Mouse (Mus musculus): Measurements from ENCODE around the gene Lcp2. TPM values are rescaled to one million over a fixed set of nuclear protein-coding genes. Genes with fewer than 3 reads are reported as not detected.

Lcp2 gene
- total and polyA plus RNA-seq, 3 experiments: 55.7 to 70.0 (median 66.4) TPM

DNA sequence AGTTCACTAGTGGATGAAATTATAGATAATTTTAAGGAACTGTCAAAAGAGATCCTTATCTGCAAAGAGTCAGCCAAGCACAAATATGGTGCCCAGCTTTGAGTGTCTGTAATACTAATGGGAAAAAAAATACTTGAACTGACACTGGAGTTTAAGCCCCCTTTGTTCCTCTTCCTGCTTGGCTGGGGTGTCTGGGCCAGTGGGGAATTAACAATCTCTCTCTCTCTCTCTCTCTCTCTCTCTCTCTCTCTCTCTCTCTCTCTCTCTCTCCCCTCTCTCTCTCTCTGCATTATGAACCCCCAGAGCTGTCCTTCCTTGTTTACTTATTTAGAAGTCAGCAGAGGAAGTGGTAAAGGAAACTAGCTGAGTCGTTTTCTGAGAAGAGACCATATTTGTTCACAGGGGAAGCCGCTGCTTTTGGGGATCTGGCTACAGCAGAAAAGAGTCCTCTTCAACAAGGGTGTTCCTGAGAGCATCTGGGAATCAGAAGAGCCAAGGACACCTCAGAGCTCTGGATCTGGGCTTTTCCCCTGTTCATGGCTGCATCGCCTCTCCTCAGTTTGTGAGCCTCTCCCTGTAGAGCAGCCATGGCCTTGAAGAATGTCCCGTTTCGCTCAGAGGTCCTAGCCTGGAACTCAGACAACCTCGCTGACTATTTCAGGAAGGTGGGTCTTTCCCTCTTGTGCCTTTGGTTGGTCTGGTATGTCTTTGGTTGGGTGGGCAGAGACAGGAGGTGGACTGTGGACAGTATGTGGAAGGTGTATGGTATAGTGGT, at the start of gene Lcp2 (continued):
- TF ChIP-seq ZC3H11A (IDR thresholded peaks at IDR 0.05; ENCODE audit: low read depth, low read length) (no peak), TAL1 (IDR thresholded peaks at IDR 0.05; ENCODE audit: low read length) (no peak), TCF12 (IDR thresholded peaks at IDR 0.05; ENCODE audit: low read depth, low read length) (no peak; the same call in 1 of the 2 replicates), JUND (IDR thresholded peaks at IDR 0.05; ENCODE audit: low read depth, low read length) (peak; percentile 99)

DNA sequence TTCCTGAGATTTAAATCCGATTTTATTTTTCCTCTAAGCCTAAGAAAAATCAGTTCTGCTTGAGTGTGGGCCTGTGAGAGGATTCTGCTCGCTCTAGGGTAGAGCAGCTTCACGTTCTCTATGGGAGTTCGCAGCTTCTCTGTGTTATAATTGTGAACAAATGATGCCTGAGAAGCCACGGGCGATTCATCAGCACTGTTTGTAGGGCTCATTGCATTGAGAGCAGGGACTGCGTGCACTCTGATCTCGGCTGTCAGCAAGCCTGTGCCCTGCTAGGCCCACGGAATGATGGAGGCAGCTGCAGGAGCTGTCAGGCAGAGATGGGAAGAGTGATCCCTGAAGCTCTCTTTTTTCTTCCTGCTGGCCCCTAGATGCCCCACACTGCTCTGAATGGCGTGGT, 48.5 kb upstream of the Lcp2 start:
- no peaks in the 10 kb centered on the region for H3K9me3 ChIP-seq (replicated peaks; ENCODE audit: insufficient read depth, low read length)
- TF ChIP-seq GATA1 (IDR thresholded peaks at IDR 0.05; ENCODE audit: low read depth, low read length): no peak
- no peak for TF ChIP-seq TBP (IDR thresholded peaks at IDR 0.05; ENCODE audit: low read depth, low read length)
- TF ChIP-seq MXI1 (IDR thresholded peaks at IDR 0.05; ENCODE audit: low read depth, low read length): no peak
- TF ChIP-seq KAT2A (conservative IDR thresholded peaks at IDR 0.05; ENCODE audit: low read depth, low read length): no peak
- H3K9ac ChIP-seq (ENCODE audit: control insufficient read depth, low read depth, low read length, poor library complexity, severe bottlenecking): no peak overlapping the region
- peaks cover 0 to 13% of the 10 kb centered on the region in 2 experiments; a peak in 2 of 4 replicates for H3K36me3 ChIP-seq (ENCODE audit: control insufficient read depth in 1 of 2, insufficient read depth in 2 of 2, low read length in 2 of 2)
- DNase-seq (ENCODE audit: low read depth, low spot score): no peak
- no peak overlapping the region for H3K27ac ChIP-seq (ENCODE audit: control insufficient read depth, low read depth, low read length)
- H3K4me3 ChIP-seq (ENCODE audit: control insufficient read depth in 1 of 2, insufficient read depth in 1 of 2, low read depth in 2 of 2, low read length in 2 of 2): no peak overlapping the region
- no peaks in the 10 kb centered on the region for H3K79me2 ChIP-seq (ENCODE audit: control insufficient read depth, insufficient read depth, low read length, poor library complexity)
- no peaks in the 10 kb centered on the region for H3K27me3 ChIP-seq (ENCODE audit: control insufficient read depth in 1 of 2, insufficient read depth in 2 of 2, low read length in 2 of 2)
- peaks cover 7 to 15% of the 10 kb centered on the region in 2 experiments for H3K4me1 ChIP-seq (ENCODE audit: control insufficient read depth in 1 of 2, insufficient read depth in 2 of 2, low read length in 2 of 2)

DNA sequence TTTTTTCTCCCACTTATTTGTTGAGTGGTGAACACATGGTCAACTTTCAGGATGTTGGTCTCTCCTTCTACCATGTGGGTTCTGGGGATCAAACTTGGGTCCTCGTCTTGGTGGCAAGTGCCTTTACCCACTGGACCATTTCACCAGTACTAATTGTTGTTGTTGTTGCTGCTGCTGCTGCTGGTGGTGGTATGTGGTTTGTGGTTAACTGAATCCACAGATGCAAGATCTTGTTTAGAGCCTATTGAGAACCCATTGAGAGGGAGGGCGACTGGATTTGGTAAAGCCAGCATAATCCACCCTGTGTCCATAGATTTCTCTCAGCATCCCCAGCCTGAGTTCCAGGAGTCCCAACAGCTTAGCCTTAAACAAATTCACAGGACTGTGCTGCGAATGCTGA, 46.3 kb upstream of the Lcp2 start:
- Histone ChIP-seq H3K36me3 (ENCODE audit: control insufficient read depth in 1 of 2, insufficient read depth in 2 of 2, low read length in 2 of 2) (peaks cover 0 to 13% of the 10 kb centered on the region in 2 experiments; a peak in 2 of 4 replicates), H3K79me2 (ENCODE audit: control insufficient read depth, insufficient read depth, low read length, poor library complexity) (no peaks in the 10 kb centered on the region), H3K27me3 (ENCODE audit: control insufficient read depth in 1 of 2, insufficient read depth in 2 of 2, low read length in 2 of 2) (no peaks in the 10 kb centered on the region), H3K4me1 (ENCODE audit: control insufficient read depth in 1 of 2, insufficient read depth in 2 of 2, low read length in 2 of 2) (peaks cover 7 to 15% of the 10 kb centered on the region in 2 experiments), H3K4me3 (ENCODE audit: control insufficient read depth in 1 of 2, insufficient read depth in 1 of 2, low read depth in 2 of 2, low read length in 2 of 2) (no peak overlapping the region), H3K27ac (ENCODE audit: control insufficient read depth, low read depth, low read length) (no peak overlapping the region), H3K9me3 (replicated peaks; ENCODE audit: insufficient read depth, low read length) (no peaks in the 10 kb centered on the region), H3K9ac (ENCODE audit: control insufficient read depth, low read depth, low read length, poor library complexity, severe bottlenecking) (no peak overlapping the region)
- no peak for TF ChIP-seq RAD21 (IDR thresholded peaks at IDR 0.05; ENCODE audit: low read depth, low read length)
- peak; percentile 40; the same call in 1 of the 2 replicates for TF ChIP-seq RCOR1 (IDR thresholded peaks at IDR 0.05; ENCODE audit: low read depth, low read length)
- TF ChIP-seq EP300 (IDR thresholded peaks at IDR 0.05; ENCODE audit: low read depth in 1 of 2, low read length in 2 of 2): peak; percentile 29 to 34; a peak in 2 of 4 replicates
- peak; percentile 49 for DNase-seq (ENCODE audit: low read depth, low spot score)
